Mouse (Mus musculus) heart, embryonic 16.5 days (tissue): Measurements from ENCODE around the gene Ppdpf. TPM values are rescaled to one million over a fixed set of nuclear protein-coding genes. Genes with fewer than 3 reads are reported as not detected.
"Not testable (repeated sequence)": the region's sequence is repeated elsewhere in the genome, so short reads cannot be mapped to it uniquely, and the experiment has no call there.

Experiments used
- ATAC-seq: fragments of 200-750 bp; cut with Nextera tagmentation; replicated peaks from 2 replicates; pipeline ENCODE4 v1.8.0; 2017; ENCODE audit warnings: moderate number of reproducible peaks; ENCODE audit not compliant: insufficient read depth, low FRiP score; ENCODE audit errors: extremely low read depth
- H3K27ac ChIP-seq: fragments of 300-500 bp; sonication (generic); 2 replicates; pipeline ENCODE4 v1.5.1; 2014; ENCODE audit warnings: mild to moderate bottlenecking, low read length, control low read depth, moderate library complexity
- H3K27me3 ChIP-seq: fragments of 300-500 bp; sonication (generic); 2 replicates; pipeline ENCODE4 v1.6.1; 2014; ENCODE audit warnings: low read length, mixed read lengths; ENCODE audit not compliant: control insufficient read depth, insufficient read depth
- H3K36me3 ChIP-seq: fragments of 300-500 bp; sonication (generic); 2 replicates; pipeline ENCODE4 v1.6.1; 2014; ENCODE audit not compliant: control insufficient read depth, insufficient read depth
- H3K4me1 ChIP-seq: fragments of 300-500 bp; sonication (generic); 2 replicates; pipeline ENCODE4 v1.6.1; 2014; ENCODE audit warnings: low read length, mixed read lengths; ENCODE audit not compliant: control insufficient read depth, insufficient read depth
- H3K4me2 ChIP-seq: fragments of 300-500 bp; sonication (generic); 2 replicates; pipeline ENCODE4 v1.6.1; 2014; ENCODE audit warnings: low read depth, mild to moderate bottlenecking, control low read depth, low read length
- H3K4me3 ChIP-seq: fragments of 300-500 bp; sonication (generic); 2 replicates; pipeline ENCODE4 v1.5.1; 2014; ENCODE audit warnings: mild to moderate bottlenecking, control low read depth, low read length
- H3K9ac ChIP-seq: fragments of 300-500 bp; sonication (generic); 2 replicates; pipeline ENCODE4 v1.6.1; 2014; ENCODE audit warnings: low read length, control low read depth
- H3K9me3 ChIP-seq: fragments of 300-500 bp; sonication (generic); replicated peaks from 2 replicates; pipeline ENCODE4 v1.6.1; 2016; ENCODE audit warnings: low read length; ENCODE audit not compliant: control insufficient read depth
- WGBS: fragments of 180-500 bp; shearing (Covaris S2); extraction: QIAGEN DNeasy Blood & Tissue Kit; methylation state at CpG from one replicate; pipeline ENCODE4 v1.1.7; 2014; 5-methylcytosine and 5-hydroxymethylcytosine counted together
- polyA plus RNA-seq: library from polyadenylated mRNA; unstranded; fragments of >200 nt; fragmentation: Nextera tagmentation; extraction: Ambion mirVana; gene quantifications from 2 replicates; pipeline ENCODE4 v1.2.1, GENCODE M21; 2015

Ppdpf gene
- polyA plus RNA-seq, 1 experiment from 2014 or later: 135 TPM

DNA sequence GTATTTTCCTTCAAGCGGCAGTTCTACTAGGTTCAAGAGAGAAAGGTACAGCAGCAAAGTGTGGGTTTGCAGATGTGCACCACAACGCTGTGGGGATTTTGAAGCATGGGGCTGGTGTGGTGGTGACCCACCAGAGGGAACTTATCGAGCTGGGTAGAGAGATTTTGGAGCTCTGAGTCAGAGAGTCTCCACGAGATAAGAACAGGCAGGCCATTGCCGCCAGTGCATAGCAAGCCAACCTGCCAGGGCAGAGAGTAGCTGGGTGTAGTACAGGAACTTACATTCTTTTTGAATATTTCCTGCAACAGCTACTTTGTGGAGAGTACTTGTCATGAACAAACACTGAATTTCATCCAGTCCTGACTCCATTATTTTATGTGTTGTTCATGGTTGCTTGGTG, 8.6 kb upstream of the Ppdpf start:
- ATAC-seq: no peak
- Histone ChIP-seq H3K27me3 (no peaks in the 10 kb centered on the region), H3K9me3 (no peaks in the 10 kb centered on the region), H3K4me3 (no peak overlapping the region), H3K27ac (no peak overlapping the region), H3K36me3 (no peaks in the 10 kb centered on the region), H3K4me1 (no peaks in the 10 kb centered on the region), H3K9ac (no peak overlapping the region), H3K4me2 (no peak overlapping the region)
- WGBS: 51% methylated on average over 5 of the region's 5 CpGs

DNA sequence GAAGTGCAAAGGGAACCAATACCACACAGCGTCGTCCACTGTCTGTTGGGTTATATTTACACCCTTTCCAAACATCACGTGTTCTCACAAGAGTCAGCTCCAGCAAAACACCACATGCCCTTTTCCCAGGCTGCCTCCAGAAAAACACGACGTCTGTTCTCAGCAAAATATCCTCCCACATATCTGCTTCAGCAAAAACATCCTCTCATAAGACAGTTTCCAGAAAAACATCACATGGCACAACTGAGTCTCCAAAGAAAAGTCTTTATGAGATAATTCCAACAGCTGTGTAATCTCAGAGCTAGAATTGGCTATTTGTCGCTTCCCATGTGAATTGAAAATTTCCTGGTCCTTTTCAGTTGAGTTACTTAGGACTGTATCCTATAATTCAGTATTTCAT, 6.1 kb upstream of the Ppdpf start:
- 53% methylated on average over 6 of the region's 6 CpGs for WGBS
- no peak overlapping the region for H3K4me2 ChIP-seq
- no peaks in the 10 kb centered on the region for H3K27me3 ChIP-seq
- no peak overlapping the region for H3K4me3 ChIP-seq
- H3K36me3 ChIP-seq: no peaks in the 10 kb centered on the region
- H3K9me3 ChIP-seq: no peaks in the 10 kb centered on the region
- ATAC-seq: no peak
- H3K9ac ChIP-seq: no peak overlapping the region
- no peak overlapping the region for H3K27ac ChIP-seq
- H3K4me1 ChIP-seq: no peaks in the 10 kb centered on the region

DNA sequence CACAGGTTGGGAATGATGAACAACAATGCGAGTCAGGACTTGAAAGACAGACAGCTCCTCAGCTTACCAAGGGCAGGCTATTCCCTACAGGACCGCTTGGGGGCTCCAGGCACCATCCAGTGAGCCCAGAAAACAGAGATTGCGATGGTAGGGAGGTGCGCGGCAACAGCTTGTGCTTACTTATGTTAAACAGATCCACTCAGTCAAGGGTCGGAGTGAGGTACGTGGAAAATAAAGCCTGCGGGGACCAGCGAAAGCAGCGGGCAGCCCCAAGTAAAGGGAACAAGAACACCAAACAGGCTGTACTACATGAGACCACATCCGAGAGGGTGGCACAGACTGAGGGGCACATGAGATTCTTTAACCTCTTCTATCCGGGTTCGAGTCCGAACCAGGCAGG, 412 bp upstream of the Ppdpf start:
- Histone ChIP-seq H3K9ac (peak overlapping the region; percentile 92), H3K36me3 (no peaks in the 10 kb centered on the region), H3K4me1 (peaks cover 6% of the 10 kb centered on the region), H3K4me3 (peak overlapping the region; percentile 82), H3K9me3 (no peaks in the 10 kb centered on the region), H3K4me2 (peak overlapping the region; percentile 96), H3K27me3 (no peaks in the 10 kb centered on the region), H3K27ac (peak overlapping the region; percentile 93)
- WGBS: under 1% methylated on average over 14 of the region's 14 CpGs
- ATAC-seq: peak; percentile 77

DNA sequence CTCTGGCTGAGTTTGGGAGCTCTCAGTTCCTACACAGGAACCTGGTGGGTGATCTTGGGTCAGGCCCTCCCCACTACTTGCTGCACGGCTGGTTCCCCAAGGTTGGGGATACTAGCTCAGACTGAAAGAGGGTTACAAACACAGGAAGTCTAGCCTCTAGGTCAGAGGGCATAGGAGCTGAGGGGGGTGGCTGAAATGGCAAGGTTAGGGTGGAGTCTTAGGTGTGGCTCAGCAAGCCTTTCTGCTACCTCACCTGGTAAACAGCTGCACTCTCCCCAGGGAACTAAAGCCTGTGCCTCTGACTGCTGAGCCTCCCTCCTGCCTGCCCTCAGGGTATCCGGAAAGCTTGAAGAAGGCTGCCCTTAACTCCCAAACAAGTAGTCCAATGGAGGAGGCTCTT, 1.6 kb downstream of the Ppdpf start:
- peak overlapping the region; percentile 45; the same call in 1 of the 2 replicates for H3K27ac ChIP-seq
- H3K4me1 ChIP-seq: peaks cover 6% of the 10 kb centered on the region
- H3K36me3 ChIP-seq: no peaks in the 10 kb centered on the region
- no peak overlapping the region for H3K9ac ChIP-seq
- no peak for ATAC-seq
- no peak overlapping the region for H3K4me3 ChIP-seq
- no peaks in the 10 kb centered on the region for H3K9me3 ChIP-seq
- WGBS: 61% methylated on average over 2 of the region's 2 CpGs
- no peak overlapping the region; the same call in 1 of the 2 replicates for H3K4me2 ChIP-seq
- H3K27me3 ChIP-seq: no peaks in the 10 kb centered on the region

DNA sequence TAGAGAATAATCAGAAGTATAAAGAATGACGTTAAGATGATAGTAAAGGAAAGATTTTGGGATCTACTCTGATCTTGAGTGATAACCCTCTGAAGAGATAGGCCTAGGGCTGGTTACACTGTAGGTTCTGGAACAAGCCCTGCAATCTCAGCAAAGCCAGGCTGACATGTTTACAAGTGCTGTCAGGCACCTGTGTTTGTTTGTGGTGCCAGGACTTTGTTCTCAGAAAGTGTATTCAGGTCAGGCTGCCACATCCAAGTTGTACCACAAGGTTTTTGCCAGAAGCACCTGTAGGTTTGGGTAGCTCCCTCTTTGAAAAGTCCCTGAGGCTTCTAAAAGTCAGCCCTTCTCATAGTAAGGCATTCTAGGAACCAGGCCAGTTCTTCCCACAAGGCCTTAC, 2.3 kb downstream of the Ppdpf start:
- H3K9me3 ChIP-seq: no peaks in the 10 kb centered on the region
- no peaks in the 10 kb centered on the region for H3K36me3 ChIP-seq
- H3K9ac ChIP-seq: no peak overlapping the region
- H3K4me3 ChIP-seq: no peak overlapping the region
- H3K27ac ChIP-seq: no peak overlapping the region
- no peaks in the 10 kb centered on the region for H3K27me3 ChIP-seq
- no peak for ATAC-seq
- peaks cover 6% of the 10 kb centered on the region for H3K4me1 ChIP-seq
- 71% methylated on average over 1 of the region's 1 CpGs for WGBS
- H3K4me2 ChIP-seq: no peak overlapping the region

DNA sequence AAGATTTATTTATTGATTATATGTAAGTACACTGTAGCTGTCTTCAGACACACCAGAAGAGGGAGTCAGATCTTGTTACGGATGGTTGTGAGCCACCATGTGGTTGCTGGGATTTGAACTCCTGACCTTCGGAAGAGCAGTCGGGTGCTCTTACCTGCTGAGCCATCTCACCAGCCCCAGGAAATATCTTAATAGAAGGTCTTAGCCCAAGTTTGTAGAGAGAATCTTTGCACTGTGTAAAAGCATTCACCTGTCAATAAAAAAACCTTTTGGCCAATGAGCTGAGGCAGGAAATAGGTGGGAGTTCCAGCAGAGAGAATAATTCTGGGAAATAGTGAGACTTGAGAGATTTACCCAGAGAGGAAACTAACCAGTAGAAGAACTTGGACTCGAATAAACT, 4.3 kb downstream of the Ppdpf start:
- not testable (repeated sequence) for H3K4me3 ChIP-seq, H3K9ac ChIP-seq, H3K27ac ChIP-seq, H3K9me3 ChIP-seq, ATAC-seq, H3K36me3 ChIP-seq, H3K4me2 ChIP-seq, H3K27me3 ChIP-seq, H3K4me1 ChIP-seq
- WGBS: 70% methylated on average over 4 of the region's 4 CpGs

DNA sequence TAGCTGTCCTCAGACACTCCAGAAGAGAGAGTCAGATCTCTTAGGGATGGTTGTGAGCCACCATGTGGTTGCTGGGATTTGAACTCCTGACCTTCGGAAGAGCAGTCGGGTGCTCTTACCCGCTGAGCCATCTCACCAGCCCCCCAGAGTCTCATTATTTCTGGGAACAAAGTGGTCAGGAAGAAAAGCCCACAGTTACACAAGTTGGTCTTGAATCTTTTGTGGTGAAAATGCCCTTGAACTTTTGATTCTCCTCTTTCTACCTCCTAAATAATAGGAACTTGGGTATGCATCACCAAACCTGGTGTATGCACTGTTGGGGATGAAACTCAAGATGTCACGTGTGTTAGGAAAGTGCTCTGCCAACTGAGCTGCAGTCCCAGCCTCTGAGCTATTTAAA, 4.9 kb downstream of the Ppdpf start:
- Histone ChIP-seq H3K27ac (no peak overlapping the region), H3K36me3 (no peaks in the 10 kb centered on the region), H3K9ac (no peak overlapping the region), H3K4me1 (peaks cover 6% of the 10 kb centered on the region), H3K9me3 (no peaks in the 10 kb centered on the region), H3K4me2 (no peak overlapping the region), H3K27me3 (no peaks in the 10 kb centered on the region), H3K4me3 (no peak overlapping the region)
- ATAC-seq: no peak
- WGBS: 73% methylated on average over 4 of the region's 4 CpGs

DNA sequence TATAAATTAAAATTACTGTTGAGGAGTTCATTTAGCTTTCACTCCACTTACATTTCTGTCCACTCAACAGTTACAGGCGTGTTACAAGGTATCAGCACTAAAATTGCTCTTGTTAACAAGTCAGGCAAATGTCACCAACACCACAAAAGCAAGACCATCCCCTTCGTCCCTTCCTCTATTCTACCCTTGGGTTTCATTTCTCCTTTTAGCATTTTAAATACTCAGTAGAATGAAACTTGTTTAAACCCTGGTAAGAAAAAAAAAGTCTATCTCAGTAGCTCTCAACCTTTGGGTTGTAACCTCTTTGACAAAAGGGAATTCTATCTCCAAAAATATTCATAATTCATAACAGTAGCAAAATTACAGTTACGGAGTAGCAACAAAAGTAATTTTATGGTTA, 6.0 kb downstream of the Ppdpf start:
- no peak for ATAC-seq
- Histone ChIP-seq H3K9ac (no peak overlapping the region), H3K36me3 (no peaks in the 10 kb centered on the region), H3K27ac (no peak overlapping the region), H3K4me1 (peaks cover 6% of the 10 kb centered on the region), H3K4me3 (no peak overlapping the region), H3K9me3 (no peaks in the 10 kb centered on the region), H3K27me3 (no peaks in the 10 kb centered on the region), H3K4me2 (no peak overlapping the region)
- WGBS: 53% methylated on average over 3 of the region's 3 CpGs

DNA sequence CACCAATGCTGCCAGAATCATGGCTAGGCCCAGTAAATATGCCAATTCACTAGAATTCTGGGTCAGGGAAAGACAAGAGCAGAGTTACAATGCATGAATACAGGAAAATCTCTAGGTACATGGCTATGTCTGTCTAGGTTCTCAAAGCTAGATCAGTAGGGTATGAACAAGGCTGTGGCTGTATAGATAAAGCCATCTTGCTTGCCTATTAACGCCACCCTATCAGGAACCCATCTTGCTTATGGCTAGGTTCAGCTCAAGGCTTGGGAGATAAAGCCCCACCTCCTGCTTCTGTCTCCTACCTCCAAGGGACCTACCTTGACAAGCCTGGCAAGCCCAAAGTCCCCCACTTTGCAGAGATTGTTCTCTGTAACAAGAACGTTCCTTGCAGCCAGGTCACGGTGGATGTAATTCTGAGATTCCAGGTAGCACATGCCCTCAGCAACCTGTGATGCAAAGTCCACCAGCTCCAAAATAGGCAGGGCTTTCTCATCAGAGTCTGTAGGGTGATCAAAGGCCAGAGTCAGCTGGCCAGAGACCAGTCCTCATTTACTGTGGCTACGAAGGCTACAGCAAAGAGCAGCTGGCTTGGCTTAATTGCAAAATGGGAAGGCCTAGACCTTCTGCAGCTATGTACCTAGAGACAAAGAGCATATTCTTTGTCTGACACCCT, 9.7 kb downstream of the Ppdpf start:
- H3K27me3 ChIP-seq: no peaks in the 10 kb centered on the region
- ATAC-seq: no peak
- H3K4me2 ChIP-seq: no peak overlapping the region
- H3K9me3 ChIP-seq: no peaks in the 10 kb centered on the region
- H3K9ac ChIP-seq: no peak overlapping the region
- no peaks in the 10 kb centered on the region for H3K4me1 ChIP-seq
- H3K27ac ChIP-seq: no peak overlapping the region
- 72% methylated on average over 4 of the region's 4 CpGs for WGBS
- no peak overlapping the region for H3K4me3 ChIP-seq
- no peaks in the 10 kb centered on the region for H3K36me3 ChIP-seq
